28 mouse cellular contexts compared by ENCODE assay signal in the genomic region with DNA sequence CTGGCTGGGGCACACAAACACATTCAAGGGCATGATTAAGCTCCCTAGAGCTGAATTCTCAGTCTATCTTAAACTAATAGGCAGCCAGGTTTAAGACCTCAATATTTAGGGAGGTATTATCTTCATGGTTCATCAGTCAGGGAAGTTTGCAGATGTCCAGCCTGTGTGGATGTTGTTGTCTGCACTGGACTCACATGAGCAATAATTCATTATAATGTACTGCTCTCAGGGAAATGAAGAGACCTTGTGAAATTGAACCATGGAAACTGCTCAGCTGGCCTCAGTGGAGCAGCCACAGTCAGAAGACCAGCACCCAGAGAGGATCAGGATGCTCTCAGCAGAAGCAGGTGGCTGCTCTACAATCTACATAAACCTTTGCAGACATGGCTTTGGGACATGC.
DNase-seq lines count a peak whose midpoint lies in the region; ATAC-seq and TF ChIP-seq lines count a peak whose summit lies in the region.
"Had no signal": no experiment of that assay in that cellular context is flagged by ENCODE, and none has a peak within 500 bp of the region (broad histone marks: within the 10 kb centered on the region; RNA-seq: fewer than 3 reads in every experiment).

No protein-coding gene starts in this region.

- H3K27me3 ChIP-seq in kidney, embryonic 14.5 days (ENCODE audit: control insufficient read depth, insufficient read depth, low read length): no peaks in the 10 kb centered on the region
- no peaks in the 10 kb centered on the region for H3K27me3 ChIP-seq in kidney, postnatal 0 days (ENCODE audit: insufficient read depth, low read length)
- H3K27me3 ChIP-seq in Patski: no peaks in the 10 kb centered on the region
- H3K27me3 ChIP-seq: embryonic facial prominence, embryonic 12.5 days; embryonic facial prominence, embryonic 15.5 days; heart, embryonic 12.5 days; heart, embryonic 15.5 days; hindbrain, embryonic 13.5 days had no signal

- POLR2A ChIA-PET in Patski (lab: Charles Lee): no interaction called here

- no peaks in the 10 kb centered on the region for H3K36me3 ChIP-seq in kidney, embryonic 14.5 days (ENCODE audit: control insufficient read depth, insufficient read depth, low read length)
- H3K36me3 ChIP-seq in kidney, postnatal 0 days (ENCODE audit: insufficient read depth, low read length): no peaks in the 10 kb centered on the region
- H3K36me3 ChIP-seq: embryonic facial prominence, embryonic 12.5 days; embryonic facial prominence, embryonic 15.5 days; heart, embryonic 12.5 days; heart, embryonic 15.5 days; hindbrain, embryonic 10.5 days; hindbrain, embryonic 13.5 days had no signal

- in situ Hi-C loops in Patski (cut with MboI; ENCODE audit: low pct_unique_long_range_greater_than_20kb): no loop called here

- no peaks in the 10 kb centered on the region for H3K4me1 ChIP-seq in kidney, embryonic 14.5 days (ENCODE audit: control insufficient read depth, insufficient read depth, low read length)
- H3K4me1 ChIP-seq in kidney, postnatal 0 days (replicated peaks; ENCODE audit: insufficient read depth, low read length): 0 out of 2 replicates have a peak, but pooled peaks cover 3% of the 10 kb centered on the region
- H3K4me1 ChIP-seq: embryonic facial prominence, embryonic 12.5 days; embryonic facial prominence, embryonic 15.5 days; heart, embryonic 12.5 days; heart, embryonic 15.5 days; hindbrain, embryonic 10.5 days; hindbrain, embryonic 13.5 days had no signal

- DNase-seq in kidney, postnatal 25 days: no peak
- peak; percentile 69 for DNase-seq in kidney, postnatal 0 days (ENCODE audit: low spot score)
- no peak for DNase-seq in kidney, adult 9 months
- DNase-seq in Patski (ENCODE audit: low read depth, low spot score): peak; percentile 3
- no peak for DNase-seq in gastrocnemius, postnatal 25 days
- DNase-seq: adrenal gland, adult 8-10 months; adrenal gland, postnatal 25 days; cerebellum, adult 11-12 months; cerebellum, adult 8-10 months; cerebellum, postnatal 10 days; cerebellum, postnatal 36 days; forebrain, postnatal 0 days; gastrocnemius, adult 2 months; gastrocnemius, postnatal 14 days; heart, adult 18-20 months; heart, postnatal 10 days; heart, postnatal 36 days had no signal

- no peak overlapping the region for H3K9ac ChIP-seq in kidney, embryonic 14.5 days (ENCODE audit: low read depth, low read length)
- H3K9ac ChIP-seq in kidney, postnatal 0 days (ENCODE audit: low read depth, low read length): no peak overlapping the region
- H3K9ac ChIP-seq: embryonic facial prominence, embryonic 12.5 days; embryonic facial prominence, embryonic 15.5 days; forebrain, postnatal 0 days; heart, embryonic 12.5 days; heart, embryonic 15.5 days; hindbrain, embryonic 13.5 days had no signal

- peak; percentile 86 for ATAC-seq in kidney, embryonic 14.5 days (ENCODE audit: low FRiP score, low TSS enrichment)
- ATAC-seq in kidney, postnatal 0 days (replicated peaks; ENCODE audit: low FRiP score, low read depth): 0 out of 2 replicates have a peak, but pooled peaks have one; percentile 33
- no peak for ATAC-seq in Patski
- ATAC-seq: activated CD4-positive, CD25-positive, alpha-beta regulatory T cell, adult 4 months; CD4-positive, CD25-positive, alpha-beta regulatory T cell, adult 4 months; forebrain, embryonic 14.5 days; forebrain, postnatal 0 days; hindbrain, embryonic 16.5 days had no signal

- H3K4me3 ChIP-seq in kidney, embryonic 14.5 days (ENCODE audit: low read length): no peak overlapping the region
- no peak overlapping the region for H3K4me3 ChIP-seq in kidney, postnatal 0 days (replicated peaks; ENCODE audit: low read depth, low read length)
- H3K4me3 ChIP-seq: embryonic facial prominence, embryonic 12.5 days; embryonic facial prominence, embryonic 15.5 days; gastrocnemius, adult 2 months; heart, embryonic 12.5 days; heart, embryonic 15.5 days; hindbrain, embryonic 10.5 days; hindbrain, embryonic 13.5 days had no signal

- TF ChIP-seq CTCF in kidney, postnatal 0 days (IDR thresholded peaks at IDR 0.05; ENCODE audit: low read depth): no peak
- no peak for TF ChIP-seq CTCF in Patski (IDR thresholded peaks at IDR 0.05)

- H3K27ac ChIP-seq in kidney, embryonic 14.5 days (ENCODE audit: low read depth, low read length): no peak overlapping the region
- H3K27ac ChIP-seq in kidney, postnatal 0 days: no peak overlapping the region
- H3K27ac ChIP-seq: embryonic facial prominence, embryonic 12.5 days; embryonic facial prominence, embryonic 15.5 days; gastrocnemius, adult 2 months; heart, embryonic 15.5 days; hindbrain, embryonic 10.5 days; hindbrain, embryonic 13.5 days had no signal

- no peak overlapping the region for H3K4me2 ChIP-seq in kidney, embryonic 14.5 days (replicated peaks; ENCODE audit: low read depth, low read length)
- no peak overlapping the region for H3K4me2 ChIP-seq in kidney, postnatal 0 days (ENCODE audit: low read length)
- H3K4me2 ChIP-seq: embryonic facial prominence, embryonic 12.5 days; embryonic facial prominence, embryonic 15.5 days; heart, embryonic 12.5 days; heart, embryonic 15.5 days; hindbrain, embryonic 13.5 days had no signal

- peaks cover 4% of the 10 kb centered on the region; the same call in 1 of the 2 replicates for H3K9me3 ChIP-seq in kidney, embryonic 14.5 days (ENCODE audit: control insufficient read depth, low read length)
- no peaks in the 10 kb centered on the region for H3K9me3 ChIP-seq in kidney, postnatal 0 days (replicated peaks; ENCODE audit: low read length)
- H3K9me3 ChIP-seq: embryonic facial prominence, embryonic 12.5 days; embryonic facial prominence, embryonic 15.5 days; heart, embryonic 12.5 days; heart, embryonic 15.5 days; hindbrain, embryonic 10.5 days; hindbrain, embryonic 13.5 days had no signal

- CTCF ChIA-PET in Patski (lab: Charles Lee): no interaction called here

Comparison
In these comparisons a context has a peak if more than half of its experiments do, and no peak if none do; other contexts are left out.
1. DNase-seq: peak in kidney, postnatal 0 days (single experiment) and Patski (single experiment); none in kidney, postnatal 25 days (0 of 2), kidney, adult 9 months (single experiment) and gastrocnemius, postnatal 25 days (single experiment).